Mouse (Mus musculus) olfactory bulb, adult 2 months (tissue): ENCODE results near the gene 4921504E06Rik.

Source experiments
- CTCF ChIP-seq: fragments of 200-500 bp; IDR thresholded peaks from 2 replicates; pipeline ENCODE4 v1.5.1; 2012; ENCODE audit warnings: low read depth, mild to moderate bottlenecking, low read length, moderate library complexity; ENCODE audit not compliant: insufficient read depth
- POLR2A ChIP-seq: fragments of 200-500 bp; IDR thresholded peaks from 2 replicates; pipeline ENCODE4 v1.6.1; 2012; ENCODE audit warnings: mild to moderate bottlenecking, low read depth, low read length, moderate library complexity; ENCODE audit not compliant: insufficient read depth

- TF ChIP-seq CTCF (no peak), POLR2A (no peak)
These were observed 12.8 kb downstream of the 4921504E06Rik start for GRCm38 (mm10) chr2:19540906-19541305.
